Mouse (Mus musculus) small intestine, adult 10 weeks (tissue): Measurements from ENCODE around the gene Pgc. TPM values are rescaled to one million over a fixed set of nuclear protein-coding genes. Genes with fewer than 3 reads are reported as not detected.

Experiments
- polyA plus RNA-seq: library from polyadenylated mRNA; stranded (reverse); fragments of 350-450 nt; fragmentation: Illumina TruSeq; extraction: RNeasy Lipid Tissue Mini Kit (QIAGEN cat#74804); gene quantifications from one replicate; pipeline ENCODE4 v1.2.3, GENCODE M21; 2014; ENCODE audit warnings: low replicate concordance

Gene Pgc
- not detected for polyA plus RNA-seq

DNA sequence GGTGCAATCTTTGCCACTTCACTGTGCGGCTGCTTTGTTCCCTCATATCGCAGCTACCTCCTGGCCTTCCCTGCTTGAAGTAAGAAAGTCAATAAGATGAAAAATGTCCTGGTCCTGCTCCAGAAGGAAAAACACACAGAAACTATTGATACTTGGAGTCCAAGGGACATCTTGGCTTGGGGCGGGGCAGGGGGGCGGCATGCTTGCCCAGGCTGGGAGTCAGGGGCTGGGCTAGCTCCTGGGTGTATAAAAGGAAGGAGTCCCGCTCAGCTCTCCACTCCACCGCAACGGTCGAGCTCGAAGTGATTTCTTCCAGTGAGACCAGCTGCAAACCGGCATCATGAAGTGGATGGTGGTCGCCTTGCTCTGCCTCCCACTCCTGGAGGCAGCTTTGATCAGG lies at the start of gene Pgc:
TSS of gene Pgc (plus strand) at position 277 of the 400 bp plus-strand sequence.

DNA sequence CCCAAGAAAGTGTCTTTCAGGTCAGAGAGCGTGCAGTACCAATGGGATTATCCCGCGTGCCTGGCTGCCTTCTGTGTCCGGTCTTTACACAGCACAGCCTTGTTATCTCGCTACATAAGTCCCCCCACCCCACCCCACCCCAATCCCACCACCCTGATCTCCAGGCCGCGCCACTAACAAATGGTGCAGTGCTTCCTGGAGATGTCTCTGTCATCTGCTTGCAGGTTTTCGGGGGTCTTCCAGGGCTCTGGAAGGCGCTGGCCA lies 38.4 kb upstream of the Pgc start, which contains the start of gene Tomm6:
TSS of gene Tomm6 (minus strand) at position 43 of the 264 bp plus-strand sequence.

DNA sequence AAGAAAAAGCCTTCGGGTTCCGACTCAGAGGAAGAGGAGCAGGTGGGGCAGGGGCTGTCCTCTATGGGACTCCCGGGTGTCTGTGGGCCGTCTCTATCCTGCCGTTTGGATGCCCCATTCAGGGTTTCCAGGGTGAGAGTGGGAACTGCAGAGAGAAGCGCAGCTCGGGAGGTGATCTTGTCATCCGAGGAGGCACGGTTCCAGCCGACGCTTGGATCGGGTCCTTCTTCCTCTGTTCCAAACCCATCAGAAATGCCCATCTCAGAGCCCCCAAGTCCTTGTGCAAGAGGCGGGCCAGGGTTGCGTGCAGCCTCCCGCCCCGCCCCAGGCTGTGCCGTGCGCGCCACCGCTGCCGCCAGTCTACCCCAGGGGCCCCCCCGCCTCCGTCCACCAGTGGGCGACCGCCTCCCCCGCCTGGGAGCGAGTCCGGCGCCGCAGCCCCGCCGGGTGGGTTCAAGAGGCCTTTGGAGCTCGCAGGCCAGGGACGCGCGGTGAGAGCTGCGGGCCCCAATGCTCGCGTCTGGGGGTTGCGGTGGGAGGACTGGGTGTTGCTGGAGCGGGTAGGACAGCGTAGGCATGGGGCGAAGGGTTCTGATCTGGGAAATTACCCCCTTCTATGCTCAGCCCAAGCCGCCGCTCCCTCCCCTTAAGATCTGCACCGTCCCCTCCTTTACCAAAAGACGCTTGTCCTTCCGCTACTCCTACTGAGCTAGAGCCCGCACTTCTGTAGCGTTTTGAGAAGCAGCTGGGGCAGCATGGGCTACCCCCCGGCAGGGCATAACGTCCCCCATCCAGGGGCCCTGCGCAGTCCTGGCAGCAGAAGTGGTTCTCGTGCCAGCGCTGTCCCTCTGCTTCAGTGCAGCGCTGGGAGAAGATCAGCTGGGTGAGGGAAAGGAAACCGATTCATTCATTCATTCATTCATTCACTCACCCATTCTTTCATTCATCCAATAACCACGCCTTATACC lies 37.8 kb upstream of the Pgc start, which contains the start of gene Frs3:
TSS of gene Frs3 (plus strand) at position 423 of the 968 bp plus-strand sequence.

DNA sequence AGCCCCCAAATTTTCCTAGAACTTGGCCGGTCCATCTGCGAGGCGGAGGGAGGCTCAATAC lies 32.4 kb upstream of the Pgc start, which contains the start of gene Gm21981:
TSS of gene Gm21981 (minus strand) at position 14 of the 61 bp plus-strand sequence.

DNA sequence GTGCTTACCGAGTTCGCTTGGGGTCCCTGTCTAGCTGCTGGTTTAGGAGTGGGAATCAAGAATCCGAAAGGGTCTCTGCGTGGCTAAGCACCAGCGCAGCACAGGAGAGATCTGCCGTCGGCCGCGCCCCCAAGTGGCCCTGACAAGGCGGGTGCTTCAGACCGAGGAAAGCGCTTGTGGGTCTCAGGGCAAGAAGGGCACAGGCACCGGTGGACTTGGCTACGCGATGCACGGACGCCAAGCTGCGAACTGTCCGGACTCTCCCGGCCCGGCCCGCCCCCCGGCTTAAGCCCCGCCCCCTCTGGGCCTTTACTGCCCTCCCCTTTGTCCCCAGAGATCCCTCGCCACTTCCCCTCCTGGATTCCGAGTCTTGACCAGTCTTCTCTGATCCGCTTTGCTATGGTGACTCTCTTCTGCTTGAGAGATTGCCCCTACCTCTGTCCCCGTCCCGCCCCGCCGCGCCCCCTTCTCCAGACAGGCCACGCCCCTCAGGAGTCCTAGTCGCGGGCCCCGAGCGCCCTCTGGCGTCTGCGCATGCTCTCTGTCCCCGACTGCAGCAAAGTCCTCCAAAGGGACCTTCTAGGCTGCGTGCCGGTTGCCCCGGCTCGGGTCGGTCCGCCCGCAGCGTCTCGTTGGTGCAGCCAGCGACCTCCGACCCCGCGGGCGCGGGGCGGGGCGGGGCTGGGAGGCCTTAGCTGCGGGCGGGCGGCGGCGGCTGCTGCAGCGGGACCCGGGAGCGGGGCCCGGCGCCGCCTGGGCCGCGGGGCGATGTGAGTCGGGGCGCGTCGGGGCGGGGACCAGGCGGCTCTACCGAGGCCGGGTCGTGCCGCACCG lies 31.9 kb upstream of the Pgc start, which contains the start of gene Prickle4:
TSS of gene Prickle4 (minus strand) at position 234 of the 834 bp plus-strand sequence.

DNA sequence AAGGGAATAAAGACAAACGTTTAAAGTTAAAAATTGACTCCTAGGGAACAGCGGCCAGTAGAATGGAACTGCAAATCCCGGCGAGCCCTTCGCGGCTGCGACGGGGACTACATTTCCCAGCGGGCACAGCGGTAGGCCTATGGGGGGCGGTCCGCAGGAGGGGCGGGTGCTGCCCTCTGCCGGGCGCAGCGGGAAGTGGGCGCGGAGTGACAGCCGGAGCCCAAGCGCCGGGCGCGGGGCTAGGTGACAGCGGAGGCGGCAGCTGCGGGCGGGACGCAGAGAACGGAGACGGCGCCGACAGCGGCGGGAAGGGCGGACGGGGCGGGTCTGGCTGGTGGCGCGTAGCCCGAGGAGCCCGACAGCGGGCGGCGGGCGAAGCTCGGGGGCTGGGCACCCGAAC lies 10.2 kb downstream of the Pgc start, which contains the start of gene Tfeb:
TSS of gene Tfeb (plus strand) at position 175 of the 400 bp plus-strand sequence.

Other genes with a start within 250 kb of the Pgc start
- 3.7 TPM for gene Taf8, start 224.6 kb upstream of the Pgc start, polyA plus RNA-seq
- 1.9 TPM for gene Ccnd3, start 221.8 kb upstream of the Pgc start, polyA plus RNA-seq
- gene Bysl, start 115.3 kb upstream of the Pgc start, polyA plus RNA-seq: 0.45 TPM
- gene Med20, start 115.3 kb upstream of the Pgc start, polyA plus RNA-seq: 11.1 TPM
- gene Gm20517, start 115.3 kb upstream of the Pgc start, polyA plus RNA-seq: 0.37 TPM
- 6.0 TPM for gene Usp49, start 96.2 kb upstream of the Pgc start, polyA plus RNA-seq
- gene Tomm6, start 38.5 kb upstream of the Pgc start, polyA plus RNA-seq: 9.0 TPM
- gene Frs3, start 37.8 kb upstream of the Pgc start, polyA plus RNA-seq: 0.67 TPM
- not detected for gene Gm21981, start 32.4 kb upstream of the Pgc start, polyA plus RNA-seq
- not detected for gene Prickle4, start 32.1 kb upstream of the Pgc start, polyA plus RNA-seq
- gene Tfeb, start 10.2 kb downstream of the Pgc start, polyA plus RNA-seq: not detected
- gene Mdfi, start 107.8 kb downstream of the Pgc start, polyA plus RNA-seq: not detected
- gene Foxp4, start 197.8 kb downstream of the Pgc start, polyA plus RNA-seq: 0.19 TPM